Mouse (Mus musculus): ENCODE results near the gene Slc1a1. TPM values are rescaled to one million over a fixed set of nuclear protein-coding genes. Genes with fewer than 3 reads are reported as not detected.
A peak's percentile ranks its signal among the peaks of the same experiment; 100 is the strongest.

The Slc1a1 gene
- polyA plus RNA-seq, 1 experiment from 2014 or later = 0.44 TPM

- Histone ChIP-seq H3K9ac (ENCODE audit: low read length) (no peak overlapping the region), H3K4me2 (no peak overlapping the region), H3K27me3 (ENCODE audit: control insufficient read depth, insufficient read depth, low read length) (no peaks in the 10 kb centered on the region), H3K36me3 (ENCODE audit: control insufficient read depth, insufficient read depth, low read length) (no peaks in the 10 kb centered on the region), H3K27ac (ENCODE audit: low read depth, low read length) (no peak overlapping the region), H3K4me3 (ENCODE audit: low read depth, low read length) (no peak overlapping the region), H3K4me1 (ENCODE audit: control insufficient read depth, insufficient read depth, low read length) (no peaks in the 10 kb centered on the region), H3K9me3 (ENCODE audit: control insufficient read depth, low read length) (no peaks in the 10 kb centered on the region)
- DNase-seq (ENCODE audit: low spot score, missing footprints) (no peak), ATAC-seq (ENCODE audit: low FRiP score) (no peak)
- WGBS = 95% methylated on average over 6 of the region's 6 CpGs
Measured at GRCm38 (mm10) chr19:28869251-28869855, 34.5 kb downstream of the Slc1a1 start.

DNA sequence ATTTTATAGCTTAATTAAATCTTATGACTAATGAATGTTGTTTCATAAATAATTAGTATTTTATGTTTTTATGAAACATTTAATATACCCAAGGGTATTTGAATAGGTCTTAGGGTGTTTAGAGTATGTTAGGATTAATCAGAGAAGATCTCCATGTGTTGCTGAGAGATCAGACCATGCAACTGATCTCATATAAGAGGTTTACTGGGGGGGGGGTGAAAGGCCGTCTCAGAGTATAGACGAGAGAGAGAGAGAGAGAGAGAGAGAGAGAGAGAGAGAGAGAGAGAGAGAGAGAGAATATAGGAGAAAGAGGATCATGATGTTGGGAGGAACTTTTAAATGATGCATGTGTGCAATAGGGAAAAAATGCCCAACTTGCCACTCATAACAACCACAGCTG lies 35.5 kb downstream of the Slc1a1 start:
- H3K9me3 ChIP-seq (ENCODE audit: control insufficient read depth, low read length) = no peaks in the 10 kb centered on the region
- no peak overlapping the region for H3K27ac ChIP-seq (ENCODE audit: low read depth, low read length)
- H3K9ac ChIP-seq (ENCODE audit: low read length) = no peak overlapping the region
- ATAC-seq (ENCODE audit: low FRiP score) = no peak
- DNase-seq (ENCODE audit: low spot score, missing footprints) = no peak
- no peaks in the 10 kb centered on the region for H3K4me1 ChIP-seq (ENCODE audit: control insufficient read depth, insufficient read depth, low read length)
- H3K27me3 ChIP-seq (ENCODE audit: control insufficient read depth, insufficient read depth, low read length) = no peaks in the 10 kb centered on the region
- H3K36me3 ChIP-seq (ENCODE audit: control insufficient read depth, insufficient read depth, low read length) = no peaks in the 10 kb centered on the region
- WGBS = 79% methylated on average over 2 of the region's 2 CpGs
- H3K4me2 ChIP-seq = no peak overlapping the region
- H3K4me3 ChIP-seq (ENCODE audit: low read depth, low read length) = no peak overlapping the region

GRCm38 (mm10) chr19:28879476-28879875 lies 44.6 kb downstream of the Slc1a1 start:
- Histone ChIP-seq H3K36me3 (ENCODE audit: control insufficient read depth, insufficient read depth, low read length) (no peaks in the 10 kb centered on the region), H3K27ac (ENCODE audit: low read depth, low read length) (no peak overlapping the region), H3K27me3 (ENCODE audit: control insufficient read depth, insufficient read depth, low read length) (no peaks in the 10 kb centered on the region), H3K9ac (ENCODE audit: low read length) (no peak overlapping the region), H3K4me3 (ENCODE audit: low read depth, low read length) (no peak overlapping the region), H3K4me1 (ENCODE audit: control insufficient read depth, insufficient read depth, low read length) (peaks cover 4% of the 10 kb centered on the region; the same call in 1 of the 2 replicates), H3K4me2 (no peak overlapping the region), H3K9me3 (ENCODE audit: control insufficient read depth, low read length) (no peaks in the 10 kb centered on the region)
- no peak for ATAC-seq (ENCODE audit: low FRiP score)
- DNase-seq (ENCODE audit: low spot score, missing footprints) = no peak
- 94% methylated on average over 2 of the region's 2 CpGs for WGBS

DNA sequence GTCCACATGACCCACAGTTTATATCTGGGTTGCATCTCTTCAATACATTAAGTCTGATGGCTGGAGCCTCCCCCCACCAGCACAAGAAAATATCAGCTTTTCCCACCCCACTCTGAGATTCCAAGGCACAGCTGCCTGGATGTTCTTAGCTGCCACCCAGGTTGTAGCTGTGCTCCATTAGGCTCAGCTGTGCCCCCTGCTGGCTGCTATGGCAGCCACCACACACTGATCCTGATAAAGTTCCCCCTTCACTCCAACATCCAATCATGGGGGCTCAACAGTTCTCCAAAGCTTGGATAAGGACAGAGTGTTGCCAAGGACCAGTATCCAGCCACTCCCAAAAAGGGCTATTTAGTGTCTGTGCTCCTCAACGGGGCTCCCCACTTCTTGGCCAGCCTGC lies 48.3 kb downstream of the Slc1a1 start:
- peak; percentile 91 for DNase-seq (ENCODE audit: low spot score, missing footprints)
- WGBS = 69% methylated on average over 1 of the region's 1 CpGs
- H3K4me1 ChIP-seq (ENCODE audit: control insufficient read depth, insufficient read depth, low read length) = no peaks in the 10 kb centered on the region; the same call in 1 of the 2 replicates
- H3K27me3 ChIP-seq (ENCODE audit: control insufficient read depth, insufficient read depth, low read length) = no peaks in the 10 kb centered on the region
- H3K4me3 ChIP-seq (ENCODE audit: low read depth, low read length) = no peak overlapping the region
- no peak overlapping the region for H3K4me2 ChIP-seq
- no peak overlapping the region for H3K9ac ChIP-seq (ENCODE audit: low read length)
- H3K36me3 ChIP-seq (ENCODE audit: control insufficient read depth, insufficient read depth, low read length) = no peaks in the 10 kb centered on the region
- H3K27ac ChIP-seq (ENCODE audit: low read depth, low read length) = no peak overlapping the region
- H3K9me3 ChIP-seq (ENCODE audit: control insufficient read depth, low read length) = no peaks in the 10 kb centered on the region
- ATAC-seq (ENCODE audit: low FRiP score) = no peak

DNA sequence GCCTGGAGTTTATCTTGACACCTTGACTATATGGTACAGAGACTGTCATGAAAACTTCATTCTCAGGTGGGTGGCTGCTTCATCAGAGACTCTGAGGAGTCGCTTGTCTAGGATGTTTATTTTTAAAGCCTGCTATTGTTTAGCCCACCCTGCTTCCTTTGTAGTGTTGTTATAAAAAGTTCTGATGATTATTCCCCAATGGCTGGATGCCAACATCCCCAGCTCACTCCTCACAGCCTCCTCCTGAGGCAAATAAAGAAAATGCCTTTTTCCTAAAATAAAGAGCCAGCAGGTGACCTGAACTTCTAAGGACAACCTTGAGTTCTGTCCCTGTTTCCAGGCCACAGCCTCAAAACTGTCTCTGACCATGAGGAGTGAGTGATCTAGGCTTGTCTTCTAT lies 53.6 kb downstream of the Slc1a1 start:
- 70% methylated on average over 1 of the region's 1 CpGs for WGBS
- no peak overlapping the region for H3K4me3 ChIP-seq (ENCODE audit: low read depth, low read length)
- no peaks in the 10 kb centered on the region for H3K4me1 ChIP-seq (ENCODE audit: control insufficient read depth, insufficient read depth, low read length)
- no peaks in the 10 kb centered on the region for H3K27me3 ChIP-seq (ENCODE audit: control insufficient read depth, insufficient read depth, low read length)
- H3K9ac ChIP-seq (ENCODE audit: low read length) = no peak overlapping the region
- ATAC-seq (ENCODE audit: low FRiP score) (no peak), DNase-seq (ENCODE audit: low spot score, missing footprints) (no peak)
- no peak overlapping the region for H3K4me2 ChIP-seq
- no peaks in the 10 kb centered on the region for H3K9me3 ChIP-seq (ENCODE audit: control insufficient read depth, low read length)
- H3K27ac ChIP-seq (ENCODE audit: low read depth, low read length) = no peak overlapping the region
- no peaks in the 10 kb centered on the region for H3K36me3 ChIP-seq (ENCODE audit: control insufficient read depth, insufficient read depth, low read length)

DNA sequence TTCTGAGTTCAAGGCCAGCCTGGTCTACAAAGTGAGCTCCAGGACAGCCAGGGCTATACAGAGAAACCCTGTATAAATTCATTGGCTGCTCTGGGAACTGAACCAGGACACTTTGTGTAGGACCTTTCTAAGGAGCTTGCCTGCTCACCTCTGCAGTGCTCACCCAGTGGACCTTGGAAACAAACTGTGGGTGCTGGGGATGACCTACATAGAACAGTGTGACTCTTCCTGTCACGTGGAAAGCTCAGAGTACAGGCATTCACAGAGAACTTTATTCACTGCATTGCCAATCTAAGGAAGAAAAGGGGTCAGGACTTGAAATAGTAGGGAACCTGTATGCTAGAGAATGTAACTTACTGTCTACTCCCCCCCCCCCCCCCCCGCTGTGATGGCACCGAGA lies 54.4 kb downstream of the Slc1a1 start:
- no peak overlapping the region for H3K9ac ChIP-seq (ENCODE audit: low read length)
- H3K4me3 ChIP-seq (ENCODE audit: low read depth, low read length) = no peak overlapping the region
- no peaks in the 10 kb centered on the region for H3K36me3 ChIP-seq (ENCODE audit: control insufficient read depth, insufficient read depth, low read length)
- no peak overlapping the region for H3K4me2 ChIP-seq
- ATAC-seq (ENCODE audit: low FRiP score) (no peak), DNase-seq (ENCODE audit: low spot score, missing footprints) (no peak)
- no peak overlapping the region for H3K27ac ChIP-seq (ENCODE audit: low read depth, low read length)
- 84% methylated on average over 2 of the region's 3 CpGs for WGBS
- H3K27me3 ChIP-seq (ENCODE audit: control insufficient read depth, insufficient read depth, low read length) = no peaks in the 10 kb centered on the region
- no peaks in the 10 kb centered on the region for H3K9me3 ChIP-seq (ENCODE audit: control insufficient read depth, low read length)
- no peaks in the 10 kb centered on the region for H3K4me1 ChIP-seq (ENCODE audit: control insufficient read depth, insufficient read depth, low read length)

- ATAC-seq (ENCODE audit: low FRiP score) = no peak
- H3K4me2 ChIP-seq = no peak overlapping the region
- H3K36me3 ChIP-seq (ENCODE audit: control insufficient read depth, insufficient read depth, low read length) = no peaks in the 10 kb centered on the region
- WGBS = 80% methylated on average over 5 of the region's 5 CpGs
- H3K27me3 ChIP-seq (ENCODE audit: control insufficient read depth, insufficient read depth, low read length) = no peaks in the 10 kb centered on the region
- no peaks in the 10 kb centered on the region for H3K9me3 ChIP-seq (ENCODE audit: control insufficient read depth, low read length)
- no peak overlapping the region for H3K9ac ChIP-seq (ENCODE audit: low read length)
- H3K4me3 ChIP-seq (ENCODE audit: low read depth, low read length) = no peak overlapping the region
- H3K27ac ChIP-seq (ENCODE audit: low read depth, low read length) = no peak overlapping the region
- no peak for DNase-seq (ENCODE audit: low spot score, missing footprints)
- H3K4me1 ChIP-seq (ENCODE audit: control insufficient read depth, insufficient read depth, low read length) = no peaks in the 10 kb centered on the region
Measured at GRCm38 (mm10) chr19:28891238-28891637, 56.4 kb downstream of the Slc1a1 start.

DNA sequence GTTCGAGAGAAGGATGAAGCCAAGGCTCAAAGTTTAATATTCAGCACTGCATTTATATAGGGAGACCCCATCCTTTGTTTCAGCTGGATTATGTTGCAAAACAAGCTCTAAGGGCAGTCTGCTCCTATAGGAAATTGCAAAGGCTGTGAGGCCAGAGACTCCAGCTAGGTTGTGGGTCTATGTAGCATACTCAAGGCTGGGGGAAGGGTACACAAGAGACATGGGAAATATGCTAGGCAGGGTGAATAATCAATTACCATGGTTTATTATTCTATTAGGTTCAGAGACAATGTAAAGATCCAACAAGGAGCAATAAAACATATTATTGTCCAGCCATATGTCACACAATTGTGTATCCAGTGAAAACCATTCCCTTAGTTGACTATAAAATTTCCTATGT lies 57.0 kb downstream of the Slc1a1 start:
- Histone ChIP-seq H3K27ac (ENCODE audit: low read depth, low read length) (no peak overlapping the region), H3K4me2 (no peak overlapping the region), H3K4me3 (ENCODE audit: low read depth, low read length) (no peak overlapping the region), H3K27me3 (ENCODE audit: control insufficient read depth, insufficient read depth, low read length) (no peaks in the 10 kb centered on the region), H3K36me3 (ENCODE audit: control insufficient read depth, insufficient read depth, low read length) (no peaks in the 10 kb centered on the region), H3K4me1 (ENCODE audit: control insufficient read depth, insufficient read depth, low read length) (no peaks in the 10 kb centered on the region), H3K9ac (ENCODE audit: low read length) (no peak overlapping the region), H3K9me3 (ENCODE audit: control insufficient read depth, low read length) (no peaks in the 10 kb centered on the region)
- no peak for DNase-seq (ENCODE audit: low spot score, missing footprints)
- ATAC-seq (ENCODE audit: low FRiP score) = no peak
- 93% methylated on average over 1 of the region's 1 CpGs for WGBS

DNA sequence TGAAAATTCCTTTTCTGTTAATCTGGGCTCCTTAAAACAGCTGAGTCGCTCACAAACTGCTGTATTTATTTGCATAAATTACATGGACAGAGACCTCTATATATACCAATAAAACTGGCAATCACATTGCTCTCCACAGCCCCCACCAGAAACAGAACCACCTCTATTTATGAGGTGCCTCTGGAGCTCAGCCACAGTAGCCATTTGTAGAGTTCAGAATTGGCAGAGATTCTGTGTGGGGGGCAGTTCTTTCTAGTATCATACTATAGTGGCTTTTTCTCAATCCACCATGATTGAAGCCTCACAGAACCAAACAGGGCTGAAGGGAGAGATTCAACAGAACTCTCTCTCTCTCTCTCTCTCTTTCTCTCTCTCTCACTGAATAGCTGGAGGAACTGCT lies 61.8 kb downstream of the Slc1a1 start:
- Histone ChIP-seq H3K9me3 (ENCODE audit: control insufficient read depth, low read length) (no peaks in the 10 kb centered on the region), H3K4me3 (ENCODE audit: low read depth, low read length) (no peak overlapping the region), H3K36me3 (ENCODE audit: control insufficient read depth, insufficient read depth, low read length) (no peaks in the 10 kb centered on the region), H3K4me2 (no peak overlapping the region), H3K4me1 (ENCODE audit: control insufficient read depth, insufficient read depth, low read length) (no peaks in the 10 kb centered on the region), H3K27ac (ENCODE audit: low read depth, low read length) (no peak overlapping the region), H3K9ac (ENCODE audit: low read length) (no peak overlapping the region), H3K27me3 (ENCODE audit: control insufficient read depth, insufficient read depth, low read length) (no peaks in the 10 kb centered on the region)
- 79% methylated on average over 1 of the region's 1 CpGs for WGBS
- ATAC-seq (ENCODE audit: low FRiP score) = no peak
- no peak for DNase-seq (ENCODE audit: low spot score, missing footprints)

Measured in midbrain, embryonic 11.5 days (tissue).